Mouse (Mus musculus): ENCODE results near the gene Treh. TPM values are rescaled to one million over a fixed set of nuclear protein-coding genes. Genes with fewer than 3 reads are reported as not detected.

Gene Treh
- polyA plus RNA-seq, 1 experiment = not detected

GRCm38 (mm10) chr9:44722575-44722974 is 49.5 kb downstream of the Treh start:
- Histone ChIP-seq H3K4me3 (ENCODE audit: insufficient read depth, low read depth, low read length) (no peak overlapping the region), H3K27ac (ENCODE audit: insufficient read depth, low read depth, low read length) (peak overlapping the region; percentile 47), H3K4me1 (ENCODE audit: control insufficient read depth, insufficient read depth, low read length) (peaks cover 63% of the 10 kb centered on the region)
- 55% methylated on average over 7 of the region's 7 CpGs for WGBS
- TF ChIP-seq POLR2A (IDR thresholded peaks at IDR 0.05; ENCODE audit: insufficient read depth, low read depth, low read length) = no peak
- no peak for TF ChIP-seq CTCF (IDR thresholded peaks at IDR 0.05; ENCODE audit: insufficient read depth, low read depth, low read length)

- TF ChIP-seq CTCF (IDR thresholded peaks at IDR 0.05; ENCODE audit: insufficient read depth, low read depth, low read length) = no peak
- 26% methylated on average over 7 of the region's 7 CpGs for WGBS
- peak overlapping the region; percentile 47 for H3K27ac ChIP-seq (ENCODE audit: insufficient read depth, low read depth, low read length)
- H3K4me1 ChIP-seq (ENCODE audit: control insufficient read depth, insufficient read depth, low read length) = peaks cover 61% of the 10 kb centered on the region
- H3K4me3 ChIP-seq (ENCODE audit: insufficient read depth, low read depth, low read length) = no peak overlapping the region
Observed at GRCm38 (mm10) chr9:44723008-44723407, 50.0 kb downstream of the Treh start.

- 53% methylated on average over 11 of the region's 11 CpGs for WGBS
- H3K4me3 ChIP-seq (ENCODE audit: insufficient read depth, low read depth, low read length) = no peak overlapping the region
- peaks cover 57% of the 10 kb centered on the region for H3K4me1 ChIP-seq (ENCODE audit: control insufficient read depth, insufficient read depth, low read length)
- TF ChIP-seq CTCF (IDR thresholded peaks at IDR 0.05; ENCODE audit: insufficient read depth, low read depth, low read length) (no peak), POLR2A (IDR thresholded peaks at IDR 0.05; ENCODE audit: insufficient read depth, low read depth, low read length) (no peak)
- peak overlapping the region; percentile 47 for H3K27ac ChIP-seq (ENCODE audit: insufficient read depth, low read depth, low read length)
Observed at GRCm38 (mm10) chr9:44723521-44724041, 50.5 kb downstream of the Treh start.

- TF ChIP-seq POLR2A (IDR thresholded peaks at IDR 0.05; ENCODE audit: insufficient read depth, low read depth, low read length) (no peak), CTCF (IDR thresholded peaks at IDR 0.05; ENCODE audit: insufficient read depth, low read depth, low read length) (no peak)
- Histone ChIP-seq H3K4me1 (ENCODE audit: control insufficient read depth, insufficient read depth, low read length) (peaks cover 54% of the 10 kb centered on the region), H3K4me3 (ENCODE audit: insufficient read depth, low read depth, low read length) (no peak overlapping the region), H3K27ac (ENCODE audit: insufficient read depth, low read depth, low read length) (peak overlapping the region; percentile 47)
- WGBS = 43% methylated on average over 6 of the region's 6 CpGs
Observed at GRCm38 (mm10) chr9:44724223-44724622, 51.2 kb downstream of the Treh start.

GRCm38 (mm10) chr9:44724665-44725064 is 51.6 kb downstream of the Treh start:
- Histone ChIP-seq H3K4me1 (ENCODE audit: control insufficient read depth, insufficient read depth, low read length) (peaks cover 50% of the 10 kb centered on the region), H3K4me3 (ENCODE audit: insufficient read depth, low read depth, low read length) (no peak overlapping the region), H3K27ac (ENCODE audit: insufficient read depth, low read depth, low read length) (peak overlapping the region; percentile 42)
- 60% methylated on average over 2 of the region's 2 CpGs for WGBS
- TF ChIP-seq POLR2A (IDR thresholded peaks at IDR 0.05; ENCODE audit: insufficient read depth, low read depth, low read length) = no peak
- TF ChIP-seq CTCF (IDR thresholded peaks at IDR 0.05; ENCODE audit: insufficient read depth, low read depth, low read length) = no peak

- WGBS = 47% methylated on average over 10 of the region's 10 CpGs
- TF ChIP-seq POLR2A (IDR thresholded peaks at IDR 0.05; ENCODE audit: insufficient read depth, low read depth, low read length) (no peak), CTCF (IDR thresholded peaks at IDR 0.05; ENCODE audit: insufficient read depth, low read depth, low read length) (no peak)
- peak overlapping the region; percentile 31; the same call in 1 of the 2 replicates for H3K27ac ChIP-seq (ENCODE audit: insufficient read depth, low read depth, low read length)
- peaks cover 46% of the 10 kb centered on the region for H3K4me1 ChIP-seq (ENCODE audit: control insufficient read depth, insufficient read depth, low read length)
- no peak overlapping the region for H3K4me3 ChIP-seq (ENCODE audit: insufficient read depth, low read depth, low read length)
Observed at GRCm38 (mm10) chr9:44726431-44727146, 53.6 kb downstream of the Treh start.

GRCm38 (mm10) chr9:44727441-44727840 is 54.4 kb downstream of the Treh start:
- TF ChIP-seq POLR2A (IDR thresholded peaks at IDR 0.05; ENCODE audit: insufficient read depth, low read depth, low read length) (no peak), CTCF (IDR thresholded peaks at IDR 0.05; ENCODE audit: insufficient read depth, low read depth, low read length) (no peak)
- WGBS = 72% methylated on average over 5 of the region's 5 CpGs
- Histone ChIP-seq H3K4me1 (ENCODE audit: control insufficient read depth, insufficient read depth, low read length) (peaks cover 45% of the 10 kb centered on the region), H3K4me3 (ENCODE audit: insufficient read depth, low read depth, low read length) (no peak overlapping the region), H3K27ac (ENCODE audit: insufficient read depth, low read depth, low read length) (no peak overlapping the region)

GRCm38 (mm10) chr9:44732130-44732549 is 59.1 kb downstream of the Treh start:
- WGBS = 82% methylated on average over 5 of the region's 5 CpGs
- Histone ChIP-seq H3K4me1 (ENCODE audit: control insufficient read depth, insufficient read depth, low read length) (peaks cover 35% of the 10 kb centered on the region), H3K27ac (ENCODE audit: insufficient read depth, low read depth, low read length) (no peak overlapping the region), H3K4me3 (ENCODE audit: insufficient read depth, low read depth, low read length) (no peak overlapping the region)
- TF ChIP-seq CTCF (IDR thresholded peaks at IDR 0.05; ENCODE audit: insufficient read depth, low read depth, low read length) = no peak

GRCm38 (mm10) chr9:44732921-44733530 is 60.0 kb downstream of the Treh start:
- Histone ChIP-seq H3K27ac (ENCODE audit: insufficient read depth, low read depth, low read length) (peak overlapping the region; percentile 95), H3K4me1 (ENCODE audit: control insufficient read depth, insufficient read depth, low read length) (peaks cover 36% of the 10 kb centered on the region), H3K4me3 (ENCODE audit: insufficient read depth, low read depth, low read length) (peak overlapping the region; percentile 70)
- TF ChIP-seq POLR2A (IDR thresholded peaks at IDR 0.05; ENCODE audit: insufficient read depth, low read depth, low read length) (no peak), CTCF (IDR thresholded peaks at IDR 0.05; ENCODE audit: insufficient read depth, low read depth, low read length) (no peak)
- 61% methylated on average over 12 of the region's 12 CpGs for WGBS
